9 mouse cellular contexts compared by ENCODE assay signal in genomic region chr1:74773136-74773535, GRCm38 (mm10). TPM values are rescaled to one million over a fixed set of nuclear protein-coding genes. Genes with fewer than 3 reads are reported as not detected.
A peak's percentile ranks its signal among the peaks of the same experiment; 100 is the strongest.
DNase-seq lines count a peak whose midpoint lies in the region; ATAC-seq and TF ChIP-seq lines count a peak whose summit lies in the region.
"Had no signal": no experiment of that assay in that cellular context is flagged by ENCODE, and none has a peak within 500 bp of the region (broad histone marks: within the 10 kb centered on the region; RNA-seq: fewer than 3 reads in every experiment).

No protein-coding gene starts in this region.

- under 1% methylated on average over 15 of the region's 15 CpGs for WGBS in forebrain, embryonic 12.5 days

- no peak overlapping the region for H3K27ac ChIP-seq in forebrain, embryonic 12.5 days
- H3K27ac ChIP-seq: left cerebral cortex, adult 2 months had no signal

- H3K27me3 ChIP-seq in G1E (ENCODE audit: insufficient read depth, low read length) = peaks cover 45% of the 10 kb centered on the region
- peaks cover 99% of the 10 kb centered on the region for H3K27me3 ChIP-seq in forebrain, embryonic 12.5 days

- intact Hi-C loops in heart, postnatal 14 days (cut with DNase I) = no loop called here

- peak overlapping the region; percentile 90 for H3K4me2 ChIP-seq in forebrain, embryonic 12.5 days

- DNase-seq in G1E (ENCODE audit: low spot score) = peak; percentile 71
- DNase-seq in adrenal gland, postnatal 36 days = peak; percentile 89 to 90
- DNase-seq in heart, postnatal 14 days = peak; percentile 77 to 78
- DNase-seq in kidney, postnatal 36 days = peak; percentile 86 to 90
- DNase-seq in lung, postnatal 4 days = peak; percentile 81 to 89
- peak; percentile 67 to 68 for DNase-seq in right cerebral cortex, postnatal 10 days (ENCODE audit: low spot score in 2 of 2)

- peaks cover 10% of the 10 kb centered on the region for H3K4me1 ChIP-seq in G1E (ENCODE audit: insufficient read depth, low read depth, low read length)
- H3K4me1 ChIP-seq in forebrain, embryonic 12.5 days = peaks cover 34% of the 10 kb centered on the region

- 0 out of 2 replicates have a peak, but pooled peaks cover 2% of the 10 kb centered on the region for H3K9me3 ChIP-seq in G1E (replicated peaks)
- H3K9me3 ChIP-seq in forebrain, embryonic 12.5 days = no peaks in the 10 kb centered on the region

- no peak for TF ChIP-seq CTCF in G1E (IDR thresholded peaks at IDR 0.05; ENCODE audit: low read depth, low read length)

- ATAC-seq in G1E (ENCODE audit: extremely low read depth, insufficient number of reproducible peaks, low FRiP score, poor library complexity, severe bottlenecking) = peak; percentile 93
- peak; percentile 82 for ATAC-seq in forebrain, embryonic 12.5 days (ENCODE audit: low FRiP score)
- ATAC-seq in erythroid progenitor cell, adult 5-6 weeks (replicated peaks; ENCODE audit: low FRiP score, poor library complexity, severe bottlenecking) = no peak

- H3K36me3 ChIP-seq in G1E (replicated peaks) = no peaks in the 10 kb centered on the region
- H3K36me3 ChIP-seq in forebrain, embryonic 12.5 days (replicated peaks) = no peaks in the 10 kb centered on the region

- H3K4me3 ChIP-seq in G1E (ENCODE audit: low read depth, low read length) = no peak overlapping the region
- H3K4me3 ChIP-seq in forebrain, embryonic 12.5 days (replicated peaks) = peak overlapping the region; percentile 13; the same call in 1 of the 2 replicates
- H3K4me3 ChIP-seq: left cerebral cortex, adult 2 months had no signal

- no peak overlapping the region for H3K9ac ChIP-seq in forebrain, embryonic 12.5 days

RNA-seq across cellular contexts. Expression of gene Wnt6, which starts 1.4 kb away (rescaled TPM):
- not detected in 2 replicates for total RNA-seq in G1E (2014; fragmentation: Nextera tagmentation)
- total RNA-seq in G1E (2017) = 0.17 TPM in 1 of 2 replicates, not detected in the other
- polyA plus RNA-seq in G1E (2012) = not detected in 2 replicates
- total RNA-seq in adrenal gland, postnatal 36 days (2021) = 1 to 10 TPM; 3.9 to 4.3 TPM
- polyA plus RNA-seq in forebrain, embryonic 12.5 days (2016; fragmentation: Nextera tagmentation; extraction: Ambion mirVana) = 3.3 and 4.5 TPM in 2 replicates
- under 1 TPM; 0.17 to 0.67 TPM for total RNA-seq in heart, postnatal 14 days (2021)
- total RNA-seq in erythroid progenitor cell, adult 5-6 weeks (2015; ENCODE audit: low replicate concordance) = not detected in 2 replicates
- total RNA-seq in erythroid progenitor cell, adult 5-6 weeks (2017; ENCODE audit: low replicate concordance) = not detected in 2 replicates

RNA-seq across cellular contexts. Expression of gene Wnt10a, which starts 18.2 kb away (rescaled TPM):
- total RNA-seq in G1E (2014; fragmentation: Nextera tagmentation) = not detected in 2 replicates
- total RNA-seq in G1E (2017) = 0.05 and 0.06 TPM in 2 replicates
- not detected in 2 replicates for polyA plus RNA-seq in G1E (2012)
- under 1 TPM; 0.36 to 0.43 TPM for total RNA-seq in adrenal gland, postnatal 36 days (2021)
- 1.00 and 2.0 TPM in 2 replicates for polyA plus RNA-seq in forebrain, embryonic 12.5 days (2016; fragmentation: Nextera tagmentation; extraction: Ambion mirVana)
- total RNA-seq in heart, postnatal 14 days (2021) = not detected
- total RNA-seq in erythroid progenitor cell, adult 5-6 weeks (2015; ENCODE audit: low replicate concordance) = not detected in 2 replicates
- not detected in 2 replicates for total RNA-seq in erythroid progenitor cell, adult 5-6 weeks (2017; ENCODE audit: low replicate concordance)

RNA-seq across cellular contexts. Expression of gene Prkag3, which starts 24.1 kb away (rescaled TPM):
- total RNA-seq in G1E (2014; fragmentation: Nextera tagmentation) (not detected in 2 replicates), G1E (2017) (not detected in 2 replicates)
- polyA plus RNA-seq in G1E (2012) = not detected in 2 replicates
- total RNA-seq in adrenal gland, postnatal 36 days (2021) = under 1 TPM in 1 of 2 experiments, not detected in 1; 0.23 TPM
- polyA plus RNA-seq in forebrain, embryonic 12.5 days (2016; fragmentation: Nextera tagmentation; extraction: Ambion mirVana) = not detected in 2 replicates
- total RNA-seq in heart, postnatal 14 days (2021) = 1 to 10 TPM; 1.2 TPM
- not detected in 2 replicates for total RNA-seq in erythroid progenitor cell, adult 5-6 weeks (2015; ENCODE audit: low replicate concordance)
- not detected in 2 replicates for total RNA-seq in erythroid progenitor cell, adult 5-6 weeks (2017; ENCODE audit: low replicate concordance)
- total RNA-seq: left cerebral cortex, adult 2 months had no signal

RNA-seq across cellular contexts. Expression of gene Cyp27a1, which starts 59.8 kb away (rescaled TPM):
- total RNA-seq in G1E (2014; fragmentation: Nextera tagmentation) (not detected in 2 replicates), G1E (2017) (0.55 TPM in 1 of 2 replicates, not detected in the other)
- polyA plus RNA-seq in G1E (2012) = not detected in 2 replicates
- total RNA-seq in adrenal gland, postnatal 36 days (2021) = 10 to 100 TPM; 11.4 to 14.9 TPM
- 3.0 and 3.3 TPM in 2 replicates for polyA plus RNA-seq in forebrain, embryonic 12.5 days (2016; fragmentation: Nextera tagmentation; extraction: Ambion mirVana)
- total RNA-seq in heart, postnatal 14 days (2021) = 10 to 100 TPM; 10.4 to 17.1 TPM
- 5.4 and 15.5 TPM in 2 replicates for total RNA-seq in erythroid progenitor cell, adult 5-6 weeks (2015; ENCODE audit: low replicate concordance)
- total RNA-seq in erythroid progenitor cell, adult 5-6 weeks (2017; ENCODE audit: low replicate concordance) = 0.98 and 3.6 TPM in 2 replicates
